Mouse (Mus musculus): ENCODE data around the gene Cbwd1. TPM values are rescaled to one million over a fixed set of nuclear protein-coding genes. Genes with fewer than 3 reads are reported as not detected.

Gene Cbwd1
- polyA plus RNA-seq (2016; fragmentation: Nextera tagmentation; extraction: Ambion mirVana) = 14.4 and 16.9 TPM in 2 replicates

- Histone ChIP-seq H3K4me3 (peak within 1 kb of the TSS; percentile 86), H3K36me3 (peaks cover 7% of the 10 kb centered on the region), H3K4me2 (peak within 1 kb of the TSS; percentile 81), H3K4me1 (peaks cover 17% of the 10 kb centered on the region), H3K9ac (peak within 1 kb of the TSS; percentile 82), H3K27me3 (replicated peaks) (no peaks in the 10 kb centered on the region), H3K27ac (peak within 1 kb of the TSS; percentile 66), H3K9me3 (replicated peaks) (no peaks in the 10 kb centered on the region)
- peak; percentile 100 for ATAC-seq
- under 1% methylated on average over 36 of the region's 36 CpGs for WGBS (ENCODE audit: insufficient replicate concordance)
Measured at GRCm38 (mm10) chr19:24961172-24961962, at the start of gene Cbwd1. Gene Cbwd1, minus strand, starts transcription at chr19:24961610.

- no peaks in the 10 kb centered on the region for H3K9me3 ChIP-seq (replicated peaks)
- WGBS (ENCODE audit: insufficient replicate concordance) = 44% methylated on average over 2 of the region's 2 CpGs
- H3K36me3 ChIP-seq = no peaks in the 10 kb centered on the region
- no peak overlapping the region for H3K4me3 ChIP-seq
- H3K27ac ChIP-seq = no peak overlapping the region
- no peak for ATAC-seq
- H3K4me1 ChIP-seq = peaks cover 19% of the 10 kb centered on the region
- no peak overlapping the region for H3K4me2 ChIP-seq
- no peak overlapping the region for H3K9ac ChIP-seq
- H3K27me3 ChIP-seq (replicated peaks) = no peaks in the 10 kb centered on the region
Measured at GRCm38 (mm10) chr19:25008509-25008908, 47.1 kb upstream of the Cbwd1 start.

GRCm38 (mm10) chr19:25006686-25007085 lies 45.3 kb upstream of the Cbwd1 start:
- no peak for ATAC-seq
- no peaks in the 10 kb centered on the region for H3K27me3 ChIP-seq (replicated peaks)
- no peak overlapping the region for H3K4me3 ChIP-seq

GRCm38 (mm10) chr19:25003810-25004209 lies 42.4 kb upstream of the Cbwd1 start:
- Histone ChIP-seq H3K9me3 (replicated peaks) (no peaks in the 10 kb centered on the region), H3K27ac (no peak overlapping the region), H3K36me3 (no peaks in the 10 kb centered on the region), H3K4me1 (peaks cover 61% of the 10 kb centered on the region), H3K9ac (no peak overlapping the region), H3K27me3 (replicated peaks) (peaks cover 8% of the 10 kb centered on the region; the same call in 1 of the 2 replicates), H3K4me3 (no peak overlapping the region), H3K4me2 (no peak overlapping the region)
- WGBS (ENCODE audit: insufficient replicate concordance) = 65% methylated on average over 4 of the region's 4 CpGs
- no peak for ATAC-seq

More at GRCm38 (mm10) chr19:25006686-25007085, 45.3 kb upstream of the Cbwd1 start:
- 58% methylated on average over 1 of the region's 1 CpGs for WGBS (ENCODE audit: insufficient replicate concordance)
- H3K9me3 ChIP-seq (replicated peaks) = no peaks in the 10 kb centered on the region
- no peaks in the 10 kb centered on the region for H3K36me3 ChIP-seq
- no peak overlapping the region for H3K27ac ChIP-seq
- H3K4me2 ChIP-seq = no peak overlapping the region
- no peak overlapping the region for H3K9ac ChIP-seq
- H3K4me1 ChIP-seq = peaks cover 36% of the 10 kb centered on the region

GRCm38 (mm10) chr19:25002828-25003227 lies 41.4 kb upstream of the Cbwd1 start:
- H3K9ac ChIP-seq = no peak overlapping the region
- H3K9me3 ChIP-seq (replicated peaks) = no peaks in the 10 kb centered on the region
- H3K27ac ChIP-seq = no peak overlapping the region
- ATAC-seq = no peak
- no peak overlapping the region for H3K4me3 ChIP-seq
- WGBS (ENCODE audit: insufficient replicate concordance) = 40% methylated on average over 3 of the region's 3 CpGs
- H3K4me2 ChIP-seq = 0 out of 2 replicates have a peak overlapping the region, but pooled peaks have one; percentile 10
- H3K4me1 ChIP-seq = peaks cover 69% of the 10 kb centered on the region
- peaks cover 8% of the 10 kb centered on the region; the same call in 1 of the 2 replicates for H3K27me3 ChIP-seq (replicated peaks)
- H3K36me3 ChIP-seq = no peaks in the 10 kb centered on the region

- no peaks in the 10 kb centered on the region for H3K36me3 ChIP-seq
Measured at GRCm38 (mm10) chr19:25002032-25002431, 40.6 kb upstream of the Cbwd1 start.

GRCm38 (mm10) chr19:25000153-25000552 lies 38.7 kb upstream of the Cbwd1 start:
- H3K9me3 ChIP-seq (replicated peaks) = no peaks in the 10 kb centered on the region
- WGBS (ENCODE audit: insufficient replicate concordance) = 6% methylated on average over 9 of the region's 9 CpGs
- H3K27me3 ChIP-seq (replicated peaks) = peaks cover 8% of the 10 kb centered on the region; the same call in 1 of the 2 replicates
- no peaks in the 10 kb centered on the region for H3K36me3 ChIP-seq
- peaks cover 73% of the 10 kb centered on the region for H3K4me1 ChIP-seq
- H3K4me2 ChIP-seq = peak overlapping the region; percentile 91
- peak overlapping the region; percentile 84 for H3K27ac ChIP-seq
- peak overlapping the region; percentile 77 for H3K4me3 ChIP-seq
- peak overlapping the region; percentile 77 for H3K9ac ChIP-seq
- ATAC-seq = no peak

More at GRCm38 (mm10) chr19:25002032-25002431, 40.6 kb upstream of the Cbwd1 start:
- Histone ChIP-seq H3K9me3 (replicated peaks) (no peaks in the 10 kb centered on the region), H3K27ac (0 out of 2 replicates have a peak overlapping the region, but pooled peaks have one; percentile 12), H3K9ac (no peak overlapping the region), H3K4me2 (peak overlapping the region; percentile 91), H3K4me3 (no peak overlapping the region), H3K4me1 (peaks cover 76% of the 10 kb centered on the region), H3K27me3 (replicated peaks) (peaks cover 8% of the 10 kb centered on the region; the same call in 1 of the 2 replicates)
- WGBS (ENCODE audit: insufficient replicate concordance) = 63% methylated on average over 6 of the region's 6 CpGs
- no peak for ATAC-seq

GRCm38 (mm10) chr19:24999201-24999886 lies 37.9 kb upstream of the Cbwd1 start, which contains the start of gene Dock8:
Gene Dock8, plus strand, starts transcription at chr19:24999534.
- H3K27me3 ChIP-seq (replicated peaks) = peaks cover 8% of the 10 kb centered on the region; the same call in 1 of the 2 replicates
- H3K9me3 ChIP-seq (replicated peaks) = no peaks in the 10 kb centered on the region
- peaks cover 71% of the 10 kb centered on the region for H3K4me1 ChIP-seq
- peak within 1 kb of the TSS; percentile 84 for H3K27ac ChIP-seq
- peak; percentile 87 for ATAC-seq
- under 1% methylated on average over 79 of the region's 109 CpGs for WGBS (ENCODE audit: insufficient replicate concordance)
- H3K4me2 ChIP-seq = peak within 1 kb of the TSS; percentile 91
- H3K36me3 ChIP-seq = no peaks in the 10 kb centered on the region
- peak within 1 kb of the TSS; percentile 77 for H3K9ac ChIP-seq
- peak within 1 kb of the TSS; percentile 77 for H3K4me3 ChIP-seq

GRCm38 (mm10) chr19:24998561-24998960 lies 37.2 kb upstream of the Cbwd1 start:
- Histone ChIP-seq H3K36me3 (no peaks in the 10 kb centered on the region), H3K27me3 (replicated peaks) (peaks cover 8% of the 10 kb centered on the region; the same call in 1 of the 2 replicates), H3K9me3 (replicated peaks) (no peaks in the 10 kb centered on the region), H3K4me2 (peak overlapping the region; percentile 91), H3K4me3 (peak overlapping the region; percentile 77), H3K9ac (peak overlapping the region; percentile 77), H3K27ac (peak overlapping the region; percentile 84), H3K4me1 (peaks cover 64% of the 10 kb centered on the region)
- 13% methylated on average over 5 of the region's 5 CpGs for WGBS (ENCODE audit: insufficient replicate concordance)
- ATAC-seq = peak; percentile 26; the same call in 1 of the 2 replicates

- Histone ChIP-seq H3K36me3 (no peaks in the 10 kb centered on the region), H3K4me1 (peaks cover 51% of the 10 kb centered on the region), H3K9ac (no peak overlapping the region), H3K27me3 (replicated peaks) (peaks cover 8% of the 10 kb centered on the region; the same call in 1 of the 2 replicates), H3K9me3 (replicated peaks) (no peaks in the 10 kb centered on the region), H3K4me2 (no peak overlapping the region), H3K27ac (no peak overlapping the region), H3K4me3 (no peak overlapping the region)
- no peak for ATAC-seq
- WGBS (ENCODE audit: insufficient replicate concordance) = 34% methylated on average over 12 of the region's 12 CpGs
Measured at GRCm38 (mm10) chr19:24996815-24997704, 35.6 kb upstream of the Cbwd1 start.

GRCm38 (mm10) chr19:24994900-24995299 lies 33.5 kb upstream of the Cbwd1 start:
- Histone ChIP-seq H3K27me3 (replicated peaks) (no peaks in the 10 kb centered on the region), H3K9me3 (replicated peaks) (no peaks in the 10 kb centered on the region), H3K27ac (peak overlapping the region; percentile 10; the same call in 1 of the 2 replicates), H3K4me1 (peaks cover 46% of the 10 kb centered on the region), H3K9ac (no peak overlapping the region), H3K36me3 (no peaks in the 10 kb centered on the region), H3K4me2 (no peak overlapping the region), H3K4me3 (no peak overlapping the region)
- 17% methylated on average over 8 of the region's 8 CpGs for WGBS (ENCODE audit: insufficient replicate concordance)
- ATAC-seq = no peak
